ENCODE assay signal across 9 mouse cellular contexts in the genomic region with DNA sequence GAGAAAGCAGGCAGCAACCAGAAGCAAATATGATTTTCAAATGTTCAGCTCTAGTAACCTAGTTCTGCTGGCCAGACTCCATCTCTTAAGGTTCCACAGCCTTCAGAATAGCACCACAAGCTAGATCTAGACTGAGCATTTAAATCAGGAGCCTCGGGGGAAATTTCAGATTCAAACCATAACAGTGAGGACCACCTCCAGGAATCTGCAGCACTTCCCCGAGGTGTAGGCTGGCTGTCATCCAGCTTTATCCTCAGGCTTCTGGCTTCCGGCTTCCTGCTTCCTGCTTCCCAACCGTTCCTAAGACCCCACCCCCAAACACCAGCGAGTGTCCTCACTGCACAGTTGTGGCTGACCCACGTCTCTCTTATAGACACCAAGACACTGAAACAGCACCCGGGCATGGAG.
DNase-seq lines count a peak whose midpoint lies in the region; ATAC-seq lines count a peak whose summit lies in the region.
"Had no signal": no experiment of that assay in that cellular context is flagged by ENCODE, and none has a peak within 500 bp of the region (broad histone marks: within the 10 kb centered on the region; RNA-seq: fewer than 3 reads in every experiment).

No protein-coding gene starts in this region.

- no peaks in the 10 kb centered on the region for H3K9me3 ChIP-seq in limb, embryonic 13.5 days

- no peaks in the 10 kb centered on the region for H3K27me3 ChIP-seq in limb, embryonic 13.5 days

- intact Hi-C loops in heart, postnatal 25 days (cut with DNase I), result no loop called here

- peak; percentile 38 for DNase-seq in right cerebral cortex, adult 18-20 months
- DNase-seq in right cerebral cortex, postnatal 4 days, result no peak
- DNase-seq in heart, postnatal 25 days (ENCODE audit: low spot score), result peak; percentile 21
- DNase-seq in telencephalon, adult 2 months (ENCODE audit: low read depth, low spot score), result peak; percentile 47
- no peak for DNase-seq in spleen, postnatal 4 days (ENCODE audit: low spot score in 2 of 2)
- no peak for DNase-seq in ovary, postnatal 10 days (ENCODE audit: low spot score)
- DNase-seq in cerebellum, postnatal 25 days, result no peak

- peak; percentile 42; the same call in 1 of the 2 replicates for ATAC-seq in limb, embryonic 13.5 days (ENCODE audit: low FRiP score, low read depth)

- H3K4me2 ChIP-seq in limb, embryonic 13.5 days (replicated peaks), result peak overlapping the region; percentile 21; the same call in 1 of the 2 replicates

- WGBS in limb, embryonic 13.5 days, result 27% methylated on average over 7 of the region's 7 CpGs

- peaks cover 35% of the 10 kb centered on the region for H3K4me1 ChIP-seq in limb, embryonic 13.5 days

- no peak overlapping the region for H3K4me3 ChIP-seq in limb, embryonic 13.5 days

- peaks cover 4% of the 10 kb centered on the region; the same call in 1 of the 2 replicates for H3K36me3 ChIP-seq in limb, embryonic 13.5 days

- H3K9ac ChIP-seq in limb, embryonic 13.5 days, result no peak overlapping the region
- H3K9ac ChIP-seq: liver, embryonic 14.5 days had no signal

- H3K27ac ChIP-seq in limb, embryonic 13.5 days, result peak overlapping the region; percentile 53; the same call in 1 of the 2 replicates
- H3K27ac ChIP-seq: liver, embryonic 14.5 days had no signal

Comparison
In these comparisons a context has a peak if more than half of its experiments do, and no peak if none do; other contexts are left out.
1. DNase-seq: peak in right cerebral cortex, adult 18-20 months (single experiment), heart, postnatal 25 days (single experiment) and telencephalon, adult 2 months (single experiment); none in right cerebral cortex, postnatal 4 days (single experiment), spleen, postnatal 4 days (0 of 2), ovary, postnatal 10 days (single experiment) and cerebellum, postnatal 25 days (0 of 2).